Mouse (Mus musculus) lung, postnatal 0 days (tissue): ENCODE data around the gene Krt42.

Experiments used
- CTCF ChIP-seq: IDR thresholded peaks from 2 replicates; pipeline ENCODE4 v1.5.1; 2016; ENCODE audit warnings: antibody characterized with exemption, mild to moderate bottlenecking
- EP300 ChIP-seq: IDR thresholded peaks from 2 replicates; pipeline ENCODE4 v1.6.1; 2016; ENCODE audit warnings: antibody characterized with exemption, mild to moderate bottlenecking, control low read depth

- no peak for TF ChIP-seq EP300
- TF ChIP-seq CTCF, result no peak
These were observed 42.0 kb upstream of the Krt42 start for GRCm38 (mm10) chr11:100311656-100312055.
